Mouse (Mus musculus) c-Kit-positive CD71-positive TER-119-negative erythroid progenitor cells, embryonic 14.5 days (primary cell): Measurements from ENCODE around the gene Usp53.
"Not testable (repeated sequence)": the region's sequence is repeated elsewhere in the genome, so short reads cannot be mapped to it uniquely, and the experiment has no call there.

Source experiments
- DNase-seq: peaks from one replicate; pipeline ENCODE4 v3.0.0-alpha.2; 2013; ENCODE audit warnings: low read depth

The Usp53 gene

DNA sequence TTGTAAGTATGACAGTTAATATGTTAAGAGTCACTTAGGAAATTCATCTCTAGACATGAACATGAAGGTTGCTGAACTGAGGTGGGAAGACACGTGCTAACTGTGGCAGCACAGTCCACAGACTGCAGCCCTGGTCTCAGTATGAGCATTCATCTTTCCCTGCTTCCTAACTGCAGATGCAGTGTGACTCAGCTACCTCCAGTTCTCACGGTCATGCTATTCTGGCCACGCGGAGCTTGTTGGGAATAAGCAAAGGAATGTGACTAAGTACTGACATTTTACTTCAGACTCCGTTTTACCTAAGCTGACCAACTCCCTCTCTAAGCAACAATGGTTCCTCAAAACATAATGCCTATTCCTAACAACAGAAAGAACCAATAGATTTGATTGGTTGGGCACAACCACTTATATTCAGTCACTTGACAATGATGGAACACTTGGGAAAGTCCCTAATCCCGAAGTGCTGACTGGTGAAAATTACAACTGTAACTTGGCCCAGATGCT is 40.9 kb downstream of the Usp53 start:
- DNase-seq, result no peak

DNA sequence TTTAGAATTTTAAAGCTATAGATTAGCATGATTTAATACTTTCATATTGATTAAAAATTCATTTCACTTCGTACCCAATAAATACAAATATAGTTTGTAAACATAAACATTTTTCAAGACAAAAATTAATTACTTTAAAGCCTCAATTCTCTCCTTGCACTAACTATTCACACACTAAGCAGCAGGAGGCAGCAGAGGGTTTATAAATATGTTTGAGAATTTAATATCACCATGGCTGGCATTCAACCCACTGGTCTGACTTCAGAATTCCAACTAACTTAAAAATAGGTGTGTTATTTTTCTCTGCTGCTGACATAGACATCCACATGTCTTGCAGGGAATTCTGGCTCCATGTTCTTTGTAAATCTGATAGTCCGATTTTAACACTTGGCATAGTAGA is 45.1 kb downstream of the Usp53 start:
- DNase-seq, result peak; percentile 32

DNA sequence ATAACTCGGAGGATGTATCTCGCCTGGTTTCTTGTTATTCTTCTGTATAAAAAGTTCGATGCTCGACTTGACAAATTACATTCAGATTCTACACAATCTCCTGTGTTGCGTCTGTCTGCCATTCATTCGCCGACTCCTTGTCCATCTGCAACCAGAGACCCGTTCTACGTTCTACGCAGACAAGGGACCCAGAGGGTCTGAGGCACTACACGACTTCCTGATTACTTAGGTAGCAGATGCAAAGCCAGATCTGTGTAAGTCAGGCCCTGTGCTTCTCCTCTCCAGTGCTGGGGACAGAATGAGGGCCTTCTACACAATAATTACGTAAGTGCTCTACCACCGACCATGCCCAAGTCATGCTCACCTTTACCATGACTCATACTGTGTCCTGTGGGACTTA is 47.1 kb downstream of the Usp53 start:
- not testable (repeated sequence) for DNase-seq

DNA sequence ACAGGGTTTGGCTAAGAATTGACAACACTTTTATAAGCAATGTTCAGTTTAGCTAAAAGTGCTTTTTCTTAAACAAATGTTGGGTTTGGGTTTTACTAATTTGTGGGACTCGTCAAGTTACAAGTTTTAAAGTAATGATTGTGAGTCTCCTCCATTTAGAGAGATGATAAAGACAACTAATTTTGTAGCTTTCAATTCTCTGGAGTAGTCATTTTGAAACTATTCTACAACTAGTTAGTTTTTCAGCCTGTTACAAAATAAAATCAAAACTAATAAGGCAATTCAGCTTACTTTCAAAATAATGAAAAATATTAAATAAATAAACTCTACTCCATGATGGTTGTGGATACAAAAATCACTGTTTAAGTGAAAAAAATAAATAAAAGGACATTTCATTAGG is 51.8 kb downstream of the Usp53 start:
- no peak for DNase-seq

DNA sequence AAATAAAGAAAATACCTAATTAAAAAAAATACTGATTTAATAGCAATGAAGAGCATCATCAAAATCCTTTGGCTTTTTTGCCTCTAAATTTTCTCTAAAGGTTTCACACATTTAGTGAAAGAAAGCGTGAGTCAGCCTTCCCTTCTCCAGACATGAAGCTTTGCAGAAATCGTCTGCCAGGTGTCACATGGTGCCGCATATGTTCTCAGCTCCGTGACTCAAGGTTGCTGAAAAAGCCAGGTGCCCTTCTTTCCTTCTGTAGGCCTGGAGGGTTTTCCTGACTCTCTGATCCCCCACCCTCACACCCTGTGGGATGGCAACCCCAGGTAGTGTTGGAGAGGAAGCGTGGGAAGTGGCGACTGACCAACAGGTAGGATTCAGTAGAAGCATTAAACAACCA is 54.6 kb downstream of the Usp53 start:
- no peak for DNase-seq

DNA sequence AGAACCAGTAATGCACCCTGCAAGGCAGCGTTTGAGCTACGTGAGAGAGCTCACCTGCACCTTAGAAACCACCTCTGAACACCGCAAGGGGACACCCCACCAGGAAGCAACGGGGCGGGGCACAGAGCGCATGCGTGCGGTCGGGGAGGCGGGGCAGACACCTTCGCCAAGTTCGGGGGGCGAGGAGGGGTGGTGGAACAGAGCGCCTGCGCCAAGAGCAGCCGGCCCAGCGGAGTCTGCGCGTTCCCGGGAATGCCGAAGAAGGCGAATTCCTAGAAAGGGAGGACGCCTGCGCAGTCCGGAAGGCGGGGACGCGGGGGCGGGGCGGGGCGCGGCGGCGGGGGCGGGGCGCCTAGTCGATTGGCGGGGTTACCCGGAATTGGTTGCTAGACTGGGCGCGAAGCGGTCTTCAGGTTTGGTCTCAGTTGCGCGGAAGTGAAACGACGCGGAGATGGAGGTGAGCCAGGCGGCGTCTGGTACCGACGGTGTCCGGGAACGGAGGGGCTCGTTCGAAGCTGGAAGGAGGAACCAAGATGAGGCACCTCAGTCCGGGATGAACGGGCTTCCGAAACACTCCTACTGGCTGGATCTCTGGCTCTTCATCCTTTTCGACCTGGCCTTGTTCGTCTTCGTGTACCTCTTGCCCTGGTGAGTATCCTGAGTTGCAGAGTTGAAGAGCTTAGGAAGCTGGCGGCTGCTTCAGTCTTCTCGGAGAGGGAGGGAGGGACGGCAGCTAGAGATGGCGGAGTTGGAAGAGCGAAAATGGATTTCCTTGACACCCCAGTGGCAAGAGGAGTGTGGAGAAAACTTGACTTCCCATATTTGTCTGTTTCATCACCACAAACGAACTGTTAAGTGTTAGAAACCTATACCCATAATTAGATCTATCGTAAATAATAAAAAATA is 60.0 kb downstream of the Usp53 start, which contains the start of gene 1810037I17Rik:
1810037I17Rik (plus strand) TSS at position 195 of the 906 bp plus-strand sequence.
- DNase-seq, result peak; percentile 84

DNA sequence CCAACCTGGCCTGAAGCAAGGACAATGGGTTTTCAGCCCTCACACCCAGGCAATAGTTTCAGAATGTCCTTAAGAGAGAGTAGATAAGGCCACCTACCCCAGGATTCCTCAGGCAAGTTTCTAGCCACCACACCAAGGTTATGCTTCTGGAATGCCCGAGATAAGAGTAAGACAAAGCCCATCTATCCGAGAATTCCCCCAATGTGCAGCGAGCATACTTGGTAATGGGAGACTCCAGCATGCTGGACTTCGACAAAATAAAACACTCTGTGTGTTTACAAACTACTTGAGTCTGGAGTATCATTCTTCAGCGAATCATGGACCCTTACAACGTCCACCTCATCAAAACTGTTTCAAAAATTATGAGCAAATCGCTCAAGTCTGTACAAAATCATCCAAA is 61.2 kb downstream of the Usp53 start:
- peak; percentile 53 for DNase-seq

DNA sequence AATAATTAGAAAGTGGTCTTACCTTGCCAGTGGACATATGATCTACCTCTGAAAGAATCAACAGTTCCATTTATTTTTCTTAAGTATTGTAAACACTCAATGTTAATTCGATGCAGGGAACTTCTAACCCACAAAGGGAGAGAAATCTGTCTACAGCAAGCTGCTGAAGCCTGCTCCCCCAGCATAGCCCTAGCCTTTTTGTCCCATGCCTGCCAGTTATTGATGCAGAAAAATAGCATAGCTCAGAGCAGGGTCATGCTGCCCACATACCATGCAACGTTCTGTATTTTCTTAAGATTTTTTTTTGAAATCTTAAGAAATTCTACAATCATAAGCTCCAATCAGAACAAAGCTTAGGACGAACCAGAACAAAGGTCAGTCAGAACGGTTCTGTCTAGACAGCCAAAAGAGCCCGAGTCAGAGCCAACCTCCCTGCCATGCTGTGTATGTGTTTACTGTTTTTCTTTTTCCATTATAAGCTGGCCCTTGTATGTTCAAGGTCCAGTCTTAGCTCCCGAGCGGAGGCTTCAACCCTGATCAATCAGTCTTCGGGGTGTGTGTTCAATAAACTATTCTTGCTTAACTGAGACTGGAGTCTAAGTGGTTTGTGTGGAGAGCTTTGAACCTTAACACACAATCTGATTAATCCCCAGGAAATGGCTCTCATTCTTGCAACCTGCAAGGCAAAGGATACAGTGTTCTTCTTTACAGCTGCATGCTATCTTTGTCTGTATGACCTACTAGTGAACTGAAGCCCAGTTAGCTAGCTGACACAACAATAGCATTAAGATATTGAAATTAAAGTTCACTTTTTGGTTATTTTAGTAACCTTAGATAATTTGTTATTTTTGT is 62.4 kb downstream of the Usp53 start:
- DNase-seq, result no peak

DNA sequence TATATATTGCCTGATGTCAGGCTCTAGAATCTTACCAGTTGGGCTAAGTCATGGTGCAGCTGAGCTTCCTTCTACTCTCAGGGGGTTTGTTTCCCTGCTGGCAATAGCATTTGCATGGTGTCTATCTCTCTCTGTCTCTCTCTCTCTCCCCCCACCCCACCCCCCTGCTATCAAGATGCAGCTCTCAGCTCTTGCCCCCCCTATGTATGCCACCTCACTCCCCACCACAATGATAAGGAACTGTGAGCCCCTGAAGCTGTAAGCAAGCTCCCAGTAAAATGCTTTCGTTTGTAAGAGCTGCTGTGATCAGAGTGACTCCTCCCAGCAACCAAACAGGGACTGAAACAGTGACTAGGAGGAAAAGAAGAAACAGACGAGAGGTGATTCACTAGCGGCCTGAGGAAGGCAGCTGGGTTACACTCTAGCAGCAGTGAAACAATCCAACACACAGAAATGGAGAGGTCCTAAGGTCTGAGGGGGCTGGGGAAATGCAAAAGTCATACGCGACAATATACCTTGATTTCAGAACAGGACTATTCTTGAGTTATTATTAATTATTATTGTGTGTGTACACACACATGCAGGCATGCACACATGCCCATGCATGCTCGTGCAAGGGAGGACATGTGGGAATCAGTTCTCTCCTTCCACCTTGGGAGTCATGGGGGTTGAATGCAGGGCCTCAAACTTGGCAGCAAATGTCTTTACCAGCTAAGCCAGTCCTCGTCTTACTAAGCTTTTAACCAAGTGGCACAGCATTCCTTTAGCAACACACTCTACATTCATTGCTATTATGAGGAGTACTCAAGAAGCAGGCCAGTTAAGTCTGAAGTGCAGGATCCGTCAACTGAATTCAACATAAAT is 63.5 kb downstream of the Usp53 start:
- DNase-seq, result no peak

DNA sequence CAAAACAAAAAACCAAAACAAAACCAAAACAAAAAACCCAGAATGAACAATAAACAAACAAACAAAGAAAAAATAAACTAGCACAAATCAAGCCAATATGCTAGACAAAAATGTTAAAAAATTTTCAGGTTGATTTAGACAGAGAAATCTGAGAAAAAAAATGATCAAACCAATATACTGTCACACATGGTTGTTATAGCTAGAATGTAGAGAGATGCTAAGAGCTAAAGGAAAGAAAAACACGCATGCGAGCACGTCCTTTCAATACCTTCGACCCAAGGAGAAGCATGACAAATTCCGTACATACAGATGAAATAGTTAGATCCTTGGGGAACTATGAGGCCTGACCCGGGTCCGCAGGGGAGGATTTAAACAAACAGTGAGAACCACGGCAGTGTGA is 65.0 kb downstream of the Usp53 start, which contains the start of gene Gm10959:
Gm10959 (minus strand) TSS at position 101 of the 400 bp plus-strand sequence.
- no peak for DNase-seq

DNA sequence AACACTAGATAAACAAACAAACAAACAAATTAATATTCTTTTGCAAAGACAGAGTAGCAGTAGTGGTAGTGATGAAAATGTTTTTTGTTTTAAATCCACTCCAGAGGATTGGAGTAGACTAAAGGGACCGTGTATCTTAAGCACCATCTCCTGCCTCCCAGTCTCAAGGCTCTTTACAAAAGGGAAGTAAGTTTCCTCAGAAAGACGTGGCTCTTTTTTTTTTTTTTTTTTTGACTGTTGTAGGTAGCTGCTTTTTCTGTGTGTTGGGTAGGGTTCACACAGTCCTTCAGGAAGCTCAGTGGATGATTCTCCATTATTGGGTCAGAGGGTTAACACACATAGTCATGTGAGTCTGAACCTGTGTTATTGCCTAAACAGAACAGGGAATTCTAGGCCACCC is 65.6 kb downstream of the Usp53 start:
- DNase-seq, result no peak

DNA sequence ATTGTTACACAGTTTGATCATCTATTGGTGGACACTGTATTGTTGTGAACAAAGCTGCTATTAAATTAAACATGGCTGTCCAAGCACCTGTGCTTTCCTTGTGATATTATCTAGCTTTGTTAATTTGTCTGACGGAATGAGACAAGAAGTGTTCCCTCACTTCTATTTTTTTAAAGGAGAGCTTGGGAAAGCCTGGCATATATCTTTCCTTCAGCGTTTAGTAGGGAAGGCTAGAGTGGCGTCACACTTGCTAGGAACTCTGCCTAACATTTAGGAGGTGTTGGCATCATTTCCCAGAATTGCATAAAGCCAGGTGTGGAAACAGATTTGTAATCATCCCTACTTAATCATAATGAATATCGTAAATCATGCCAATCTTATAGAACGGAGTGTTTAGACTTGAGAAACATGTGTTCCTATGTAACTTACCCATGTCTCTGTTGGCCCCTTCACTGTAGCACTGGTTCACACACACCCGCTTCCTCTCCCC is 68.1 kb downstream of the Usp53 start:
- no peak for DNase-seq

DNA sequence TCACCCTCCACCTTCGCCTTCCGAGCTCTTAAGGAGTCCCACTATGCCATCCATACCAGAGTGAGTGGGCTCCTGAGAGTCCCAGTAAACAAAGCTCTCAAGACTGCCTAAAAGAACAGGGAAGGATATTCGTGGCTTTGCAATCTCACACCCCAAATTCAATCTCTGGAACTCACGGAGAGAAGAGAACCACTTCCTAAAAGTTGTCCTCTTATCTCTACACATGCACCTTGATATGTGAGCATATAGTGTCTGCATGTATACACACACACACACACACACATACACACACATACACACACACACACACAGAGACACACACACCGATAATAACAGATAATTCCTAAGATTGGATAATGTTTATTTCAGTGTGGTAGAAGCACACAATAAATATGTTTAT is 68.8 kb downstream of the Usp53 start:
- no peak for DNase-seq

DNA sequence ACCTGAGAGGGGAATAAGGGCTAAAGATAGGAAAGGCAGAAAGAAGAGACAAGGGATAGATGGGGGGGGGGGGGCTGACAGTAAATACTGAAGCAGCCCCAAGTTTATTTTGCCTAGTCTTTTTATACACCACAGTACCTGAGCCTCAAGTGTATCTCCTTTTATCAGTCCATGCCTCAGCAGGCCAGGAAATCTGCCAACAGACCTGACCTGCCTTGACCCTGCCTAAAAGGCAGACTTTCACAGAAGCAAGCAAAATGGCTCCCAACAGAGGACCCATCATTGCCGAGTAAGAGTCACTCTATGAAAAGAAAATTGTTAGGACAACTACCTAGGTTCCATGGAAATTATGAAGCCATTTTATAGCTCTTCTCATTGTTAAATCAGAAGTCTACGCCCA is 76.5 kb downstream of the Usp53 start:
- DNase-seq, result no peak

DNA sequence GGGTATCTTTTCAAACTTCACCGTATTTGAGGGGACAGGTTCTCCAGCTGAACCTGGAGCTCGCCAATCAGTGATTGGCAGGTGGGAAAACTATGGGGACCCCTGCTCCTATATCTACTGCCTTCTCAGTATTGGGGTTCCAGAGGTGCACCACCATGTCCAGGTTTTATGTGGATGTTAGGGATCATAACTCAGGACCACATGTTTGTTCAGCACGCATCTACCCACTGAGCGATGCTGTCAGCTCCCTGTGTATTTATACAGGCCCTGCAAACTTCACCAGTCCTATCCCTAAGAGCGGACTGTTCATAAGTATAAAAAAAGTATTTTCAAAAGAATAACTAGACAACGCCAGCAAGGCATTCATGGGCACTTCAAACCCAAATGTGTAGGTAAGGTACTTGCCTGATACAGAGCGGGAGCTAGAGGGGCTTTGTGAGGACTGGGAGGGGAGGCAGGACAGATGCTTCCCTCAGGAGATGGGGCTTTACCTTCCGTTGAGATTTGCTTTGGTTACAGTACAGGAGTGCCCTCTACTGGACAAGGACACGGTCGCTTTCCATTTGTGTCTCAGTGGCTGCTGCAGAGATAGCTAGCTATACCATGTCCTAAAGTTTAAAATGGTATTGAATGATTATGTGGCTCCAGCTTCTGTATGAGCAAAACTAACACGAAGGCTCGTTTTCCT is 80.4 kb downstream of the Usp53 start:
- DNase-seq, result no peak

DNA sequence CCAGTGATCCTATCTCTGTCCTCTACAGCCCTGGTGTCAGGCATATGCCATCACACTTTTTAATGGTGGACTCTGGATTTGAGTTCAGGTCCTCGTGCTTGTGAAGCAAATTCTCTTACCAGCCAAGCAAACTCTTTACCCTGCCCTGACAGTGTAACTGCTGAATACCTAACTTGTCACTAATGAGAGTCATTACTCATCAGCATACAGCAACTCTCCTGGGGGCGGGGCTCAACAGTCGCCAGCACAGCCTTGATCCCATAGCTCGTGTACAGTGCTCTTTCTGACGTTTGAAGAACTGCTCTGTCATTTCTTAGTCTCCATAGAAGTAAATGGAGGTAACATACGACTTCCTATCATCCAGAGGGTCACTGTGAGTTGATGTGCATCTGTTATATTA is 86.1 kb downstream of the Usp53 start:
- no peak for DNase-seq

DNA sequence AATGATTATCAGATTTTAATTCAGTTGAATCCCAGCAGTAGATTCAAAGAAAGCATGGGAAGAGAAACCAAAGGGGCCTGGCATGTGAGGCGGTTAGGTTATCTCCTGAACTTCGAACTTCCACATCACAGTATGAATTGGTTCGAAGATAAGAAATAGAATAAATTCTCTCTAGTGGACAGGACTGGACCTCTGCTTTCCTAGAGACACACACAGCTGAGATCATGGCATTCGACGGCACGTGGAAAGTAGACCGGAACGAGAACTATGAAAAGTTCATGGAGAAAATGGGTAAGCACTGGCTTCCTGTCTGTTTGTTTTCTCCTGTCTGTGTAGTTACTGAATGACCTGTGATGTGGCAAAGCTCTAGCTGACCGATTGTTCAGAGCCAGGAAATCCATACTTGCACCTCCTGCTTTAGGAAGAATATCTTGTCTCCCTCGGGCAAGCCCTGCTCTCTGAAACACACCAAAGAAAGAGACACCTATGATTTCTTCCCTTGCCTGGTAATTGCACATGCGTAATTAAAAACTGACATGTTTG is 89.0 kb downstream of the Usp53 start:
- no peak for DNase-seq

DNA sequence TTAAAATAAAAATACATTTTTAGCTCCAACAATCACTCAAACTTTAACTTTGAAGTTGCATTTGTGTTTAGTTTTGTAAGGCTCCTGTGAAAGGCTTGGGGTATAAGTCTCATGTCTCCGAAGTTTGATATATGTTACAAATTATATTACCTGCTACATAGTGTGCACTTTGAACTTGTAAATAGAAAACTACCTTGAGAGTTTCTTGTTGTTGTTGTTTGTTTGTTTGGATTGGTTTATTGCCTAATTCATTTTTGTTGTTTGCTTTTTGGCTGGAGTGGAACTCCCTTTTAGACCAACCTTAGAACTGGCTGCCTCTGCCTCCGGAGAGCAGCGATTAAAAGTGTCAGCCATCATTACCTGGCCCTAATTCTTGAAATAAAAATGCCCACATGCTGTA is 89.5 kb downstream of the Usp53 start, which contains the start of gene Fabp2:
Fabp2 (plus strand) TSS at position 301 of the 400 bp plus-strand sequence.
- no peak for DNase-seq

DNA sequence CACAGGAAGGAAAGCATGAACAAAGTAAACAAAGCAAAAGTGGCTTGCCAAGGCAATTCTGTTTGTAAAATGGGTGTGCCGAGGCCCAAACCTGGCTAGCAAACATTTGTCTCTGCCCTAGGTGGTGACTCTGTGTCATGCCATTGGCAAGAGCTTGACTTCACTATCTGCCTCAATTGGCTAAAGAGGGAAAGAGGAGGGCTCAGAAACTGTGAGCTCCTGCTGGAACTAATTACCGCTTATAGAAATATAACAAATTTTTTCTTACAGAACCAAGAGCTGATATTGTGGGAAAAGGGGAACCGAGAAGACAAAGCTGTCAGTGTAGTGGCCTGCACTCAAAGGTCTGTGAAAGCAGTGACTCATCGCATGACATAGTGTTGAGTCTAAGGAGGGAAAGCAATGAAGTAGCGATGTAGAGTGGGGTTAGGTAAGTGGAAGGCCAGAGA is 95.9 kb downstream of the Usp53 start:
- DNase-seq, result no peak

DNA sequence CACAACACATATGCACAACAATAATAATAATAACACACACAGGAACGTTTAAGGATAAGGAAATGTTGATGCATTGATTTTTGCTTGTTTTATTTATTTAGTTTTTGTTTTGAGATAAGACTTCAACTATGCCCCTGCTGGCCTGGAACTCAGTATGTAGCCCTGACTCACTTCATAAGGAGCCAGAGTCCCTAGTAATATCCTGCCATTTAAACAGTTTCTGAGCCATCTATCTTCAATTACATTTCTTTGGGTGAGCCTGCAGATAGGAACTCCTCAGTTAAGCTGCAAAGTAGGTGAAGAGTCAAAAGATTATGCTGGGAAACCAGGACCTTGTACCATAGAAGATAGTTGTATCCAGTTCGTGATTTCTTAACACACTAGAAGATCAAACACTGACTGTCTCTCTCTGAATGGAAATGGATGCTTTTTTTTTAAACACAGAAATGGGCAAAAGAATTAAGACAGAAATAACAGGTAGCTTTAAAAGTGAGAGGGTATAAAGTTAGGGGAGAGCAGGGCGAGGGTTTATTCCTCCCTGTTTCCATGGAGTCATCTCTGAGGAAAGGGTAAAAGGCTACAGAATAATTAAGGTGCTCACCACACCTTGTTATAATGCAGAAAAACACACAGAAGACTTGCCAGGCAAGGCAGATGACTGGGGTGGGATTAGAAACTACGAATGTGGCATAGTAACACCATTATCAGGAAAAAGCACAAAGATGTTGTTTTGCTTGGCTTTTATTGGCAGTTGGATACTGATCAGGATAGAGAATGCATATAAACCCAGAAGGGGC is 96.6 kb downstream of the Usp53 start:
- DNase-seq, result no peak
